In genomic region chr3:87322557-87322956, GRCm38 (mm10) we compare ENCODE assay signal across 27 mouse cellular contexts. TPM values are rescaled to one million over a fixed set of nuclear protein-coding genes. Genes with fewer than 3 reads are reported as not detected.
DNase-seq lines count a peak whose midpoint lies in the region; ATAC-seq and TF ChIP-seq lines count a peak whose summit lies in the region.
"Had no signal": no experiment of that assay in that cellular context is flagged by ENCODE, and none has a peak within 500 bp of the region (broad histone marks: within the 10 kb centered on the region; RNA-seq: fewer than 3 reads in every experiment).

No protein-coding gene starts in this region.

- no peak overlapping the region for H3K9ac ChIP-seq in midbrain, embryonic 14.5 days (replicated peaks; ENCODE audit: low read length)
- H3K9ac ChIP-seq in midbrain, embryonic 11.5 days (ENCODE audit: low read length), result no peak overlapping the region
- H3K9ac ChIP-seq in ES-E14 (ENCODE audit: insufficient read depth, low read depth, low read length, poor library complexity, severe bottlenecking), result no peak overlapping the region
- H3K9ac ChIP-seq: embryonic facial prominence, embryonic 15.5 days; limb, embryonic 15.5 days had no signal

- DNase-seq in midbrain, embryonic 14.5 days, result peak; percentile 40
- DNase-seq in midbrain, embryonic 11.5 days (ENCODE audit: low spot score, missing footprints), result no peak
- peak; percentile 60 for DNase-seq in ES-E14 (ENCODE audit: low read depth, low spot score)
- no peak for DNase-seq in left cerebral cortex, adult 9 months (ENCODE audit: low spot score in 2 of 2)
- no peak for DNase-seq in adrenal gland, postnatal 4 days (ENCODE audit: low spot score in 2 of 2)
- DNase-seq in kidney, postnatal 4 days, result no peak
- DNase-seq: adrenal gland, postnatal 10 days; cerebellum, adult 11-12 months; cerebellum, postnatal 14 days; gastrocnemius, adult 2 months; heart, adult 18-20 months; heart, postnatal 4 days; kidney, adult 11 months; layer of hippocampus, postnatal 36 days had no signal

- H3K36me3 ChIP-seq in midbrain, embryonic 14.5 days (ENCODE audit: control insufficient read depth, insufficient read depth, low read length), result no peaks in the 10 kb centered on the region
- H3K36me3 ChIP-seq in midbrain, embryonic 11.5 days (ENCODE audit: control insufficient read depth, insufficient read depth, low read length), result no peaks in the 10 kb centered on the region
- H3K36me3 ChIP-seq in ES-E14 (ENCODE audit: control insufficient read depth, insufficient read depth, low read length, poor library complexity, severe bottlenecking), result no peaks in the 10 kb centered on the region
- H3K36me3 ChIP-seq: embryonic facial prominence, embryonic 15.5 days; limb, embryonic 15.5 days; midbrain, embryonic 10.5 days had no signal

- H3K4me2 ChIP-seq in midbrain, embryonic 14.5 days (ENCODE audit: low read length), result no peak overlapping the region
- no peak overlapping the region for H3K4me2 ChIP-seq in midbrain, embryonic 11.5 days
- H3K4me2 ChIP-seq: embryonic facial prominence, embryonic 15.5 days; limb, embryonic 15.5 days had no signal

- H3K4me3 ChIP-seq in midbrain, embryonic 14.5 days (replicated peaks; ENCODE audit: low read depth, low read length), result no peak overlapping the region
- no peak overlapping the region for H3K4me3 ChIP-seq in midbrain, embryonic 11.5 days (ENCODE audit: low read depth, low read length)
- peak overlapping the region in 1 of 2 experiments; percentile 63; a peak in 2 of 4 replicates for H3K4me3 ChIP-seq in ES-E14 (ENCODE audit: insufficient read depth in 1 of 2, low read depth in 1 of 2, low read length in 2 of 2, poor library complexity in 1 of 2, severe bottlenecking in 1 of 2)
- H3K4me3 ChIP-seq: embryonic facial prominence, embryonic 15.5 days; gastrocnemius, adult 2 months; layer of hippocampus, adult 2 months; limb, embryonic 15.5 days; midbrain, embryonic 10.5 days had no signal

- ATAC-seq in midbrain, embryonic 14.5 days (ENCODE audit: low FRiP score, low TSS enrichment), result no peak
- ATAC-seq in midbrain, embryonic 11.5 days (ENCODE audit: low FRiP score), result no peak
- 0 out of 2 replicates have a peak, but pooled peaks have one; percentile 39 for ATAC-seq in common myeloid progenitor, adult 5-6 weeks (replicated peaks; ENCODE audit: low read depth, poor library complexity, severe bottlenecking)
- ATAC-seq: CD4-positive, CD25-positive, alpha-beta regulatory T cell, adult 4 months; hindbrain, postnatal 0 days had no signal

- no peaks in the 10 kb centered on the region for H3K27me3 ChIP-seq in midbrain, embryonic 14.5 days (ENCODE audit: control insufficient read depth, insufficient read depth, low read length)
- no peaks in the 10 kb centered on the region for H3K27me3 ChIP-seq in midbrain, embryonic 11.5 days (ENCODE audit: control insufficient read depth, insufficient read depth, low read length)
- H3K27me3 ChIP-seq: embryonic facial prominence, embryonic 15.5 days; limb, embryonic 15.5 days had no signal

- H3K4me1 ChIP-seq in midbrain, embryonic 14.5 days (ENCODE audit: control insufficient read depth, insufficient read depth, low read length), result no peaks in the 10 kb centered on the region
- no peaks in the 10 kb centered on the region for H3K4me1 ChIP-seq in midbrain, embryonic 11.5 days (ENCODE audit: control insufficient read depth, insufficient read depth, low read length)
- H3K4me1 ChIP-seq in ES-E14 (ENCODE audit: control insufficient read depth in 2 of 2, insufficient read depth in 2 of 2, low read length in 2 of 2, poor library complexity in 1 of 2), result no peaks in the 10 kb centered on the region
- H3K4me1 ChIP-seq: embryonic facial prominence, embryonic 15.5 days; limb, embryonic 15.5 days; midbrain, embryonic 10.5 days had no signal

- H3K27ac ChIP-seq in midbrain, embryonic 14.5 days (replicated peaks; ENCODE audit: low read depth, low read length), result no peak overlapping the region
- H3K27ac ChIP-seq in midbrain, embryonic 11.5 days (ENCODE audit: low read depth, low read length), result no peak overlapping the region
- H3K27ac ChIP-seq in ES-E14 (ENCODE audit: insufficient read depth, low read depth, low read length, poor library complexity, severe bottlenecking), result no peak overlapping the region
- H3K27ac ChIP-seq: embryonic facial prominence, embryonic 15.5 days; gastrocnemius, adult 2 months; hindbrain, postnatal 0 days; kidney, postnatal 0 days; layer of hippocampus, adult 2 months; limb, embryonic 15.5 days; midbrain, embryonic 10.5 days had no signal

- in situ Hi-C loops in ES-E14 (cut with MboI; ENCODE audit: low sequenced_read_pairs in 2 of 2, unreplicated experiment in 2 of 2), result loop anchor here in 1 of 2 experiments (10.0 kb wide), 1 partner anchor 172 kb away; no protein-coding TSS in a partner anchor

- no peaks in the 10 kb centered on the region for H3K9me3 ChIP-seq in midbrain, embryonic 14.5 days (ENCODE audit: control insufficient read depth, low read length)
- H3K9me3 ChIP-seq in midbrain, embryonic 11.5 days (ENCODE audit: control insufficient read depth, low read length), result no peaks in the 10 kb centered on the region
- H3K9me3 ChIP-seq in ES-E14 (ENCODE audit: control insufficient read depth, insufficient read depth, low read depth, low read length), result no peaks in the 10 kb centered on the region
- H3K9me3 ChIP-seq: embryonic facial prominence, embryonic 15.5 days; limb, embryonic 15.5 days; midbrain, embryonic 10.5 days had no signal

- 56% methylated on average over 4 of the region's 4 CpGs for WGBS in midbrain, embryonic 14.5 days
- WGBS in midbrain, embryonic 11.5 days, result 59% methylated on average over 4 of the region's 4 CpGs

TF ChIP-seq in ES-E14, 5 proteins besides CTCF, POLR2A, EP300 and RAD21:
- TF ChIP-seq CHD2 (IDR thresholded peaks at IDR 0.05; ENCODE audit: low read depth, low read length), result peak; percentile 41; the same call in 1 of the 2 replicates
- TF ChIP-seq MAFK (IDR thresholded peaks at IDR 0.05; ENCODE audit: insufficient read depth, low read depth, low read length), result no peak
TF ChIP-seq in ES-E14: peak in this region for 1.

RNA-seq across cellular contexts. Expression of gene Cd5l, which starts 35.1 kb away (rescaled TPM):
- polyA plus RNA-seq in midbrain, embryonic 14.5 days (2014; fragmentation: Nextera tagmentation; extraction: Ambion mirVana), result not detected in 2 replicates
- 0.10 and 0.11 TPM in 2 replicates for polyA plus RNA-seq in midbrain, embryonic 11.5 days (2014; fragmentation: Nextera tagmentation; extraction: Ambion mirVana)
- not detected in 2 replicates for total RNA-seq in ES-E14 (2012; rRNA removed)
- 0.29 and 0.37 TPM in 2 replicates for total RNA-seq in common myeloid progenitor, adult 5-6 weeks (2017)
- total RNA-seq in adrenal gland, postnatal 4 days (2021), result 10 to 100 TPM in 1 of 2 experiments, 1 to 10 TPM in 1; 2.1 to 11.9 TPM
- total RNA-seq: gastrocnemius, adult 2 months; hindbrain, postnatal 0 days; layer of hippocampus, adult 2 months; layer of hippocampus, postnatal 36 days; left cerebral cortex, postnatal 36 days; monocyte, adult 5-6 weeks had no signal
- polyA plus RNA-seq: heart, embryonic 14.5 days; midbrain, embryonic 10.5 days; neural tube, embryonic 11.5 days; small intestine, adult 2 months had no signal

RNA-seq across cellular contexts. Expression of gene Fcrl1, which starts 53.6 kb away (rescaled TPM):
- 0.13 TPM in 1 of 2 replicates, not detected in the other for polyA plus RNA-seq in midbrain, embryonic 14.5 days (2014; fragmentation: Nextera tagmentation; extraction: Ambion mirVana)
- polyA plus RNA-seq in midbrain, embryonic 11.5 days (2014; fragmentation: Nextera tagmentation; extraction: Ambion mirVana), result 0.12 TPM in 1 of 2 replicates, not detected in the other
- total RNA-seq in ES-E14 (2012; rRNA removed), result 0.27 and 0.32 TPM in 2 replicates
- 1.1 and 2.9 TPM in 2 replicates for total RNA-seq in common myeloid progenitor, adult 5-6 weeks (2017)
- under 1 TPM; 0.34 to 0.45 TPM for total RNA-seq in adrenal gland, postnatal 4 days (2021)
- total RNA-seq: gastrocnemius, adult 2 months; heart, postnatal 4 days had no signal
- polyA plus RNA-seq: hindbrain, postnatal 0 days; midbrain, embryonic 10.5 days; neural tube, embryonic 11.5 days had no signal

RNA-seq across cellular contexts. Expression of gene Fcrls, which starts 59.0 kb away (rescaled TPM):
- polyA plus RNA-seq in midbrain, embryonic 14.5 days (2014; fragmentation: Nextera tagmentation; extraction: Ambion mirVana), result 5.4 and 11.1 TPM in 2 replicates
- polyA plus RNA-seq in midbrain, embryonic 11.5 days (2014; fragmentation: Nextera tagmentation; extraction: Ambion mirVana), result 7.4 and 9.9 TPM in 2 replicates
- total RNA-seq in ES-E14 (2012; rRNA removed), result not detected in 2 replicates
- total RNA-seq in common myeloid progenitor, adult 5-6 weeks (2017), result not detected in 2 replicates
- total RNA-seq in adrenal gland, postnatal 4 days (2021), result 1 to 10 TPM; 3.9 to 4.0 TPM

Comparison
In these comparisons a context has a peak if more than half of its experiments do, and no peak if none do; other contexts are left out.
1. DNase-seq: peak in midbrain, embryonic 14.5 days (single experiment) and ES-E14 (single experiment); none in midbrain, embryonic 11.5 days (single experiment), left cerebral cortex, adult 9 months (0 of 2), adrenal gland, postnatal 4 days (0 of 2) and kidney, postnatal 4 days (0 of 2).